Mouse (Mus musculus): Measurements from ENCODE around the gene Necab3.

DNA sequence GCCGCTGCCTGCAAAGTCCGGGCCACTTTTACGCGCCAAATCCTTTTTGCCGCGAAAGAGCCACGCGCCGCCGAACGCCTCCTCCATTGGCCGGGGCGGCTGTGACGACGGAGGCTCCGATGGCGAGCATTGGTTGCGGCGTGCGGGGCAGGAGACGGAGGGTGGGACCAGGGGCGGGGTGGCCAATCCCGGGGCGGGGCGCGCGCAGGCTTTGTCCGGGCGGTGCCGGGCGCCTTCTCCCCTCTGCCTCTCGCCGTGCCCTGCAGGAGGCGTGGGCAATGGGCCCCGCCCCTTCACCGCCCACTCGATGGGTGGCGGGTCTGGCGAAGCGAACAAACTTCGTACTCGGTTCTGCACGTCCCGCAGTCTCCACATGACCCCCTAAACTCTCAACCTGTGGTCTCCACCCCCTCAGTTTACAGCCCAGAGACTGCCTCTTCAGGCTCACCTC lies 11.2 kb upstream of the Necab3 start, which contains the start of gene E2f1:
- TF ChIP-seq CTCF (IDR thresholded peaks at IDR 0.05; ENCODE audit: borderline replicate concordance, control insufficient read depth, extremely low read depth, insufficient read depth, low read length, poor library complexity) (no peak), POLR2A (IDR thresholded peaks at IDR 0.05; ENCODE audit: control insufficient read depth, extremely low read depth, insufficient read depth, low read length, poor library complexity) (0 out of 2 replicates have a peak, but pooled peaks have one; percentile 36)

Data from thymus, adult 2 months (tissue).